Mouse (Mus musculus): Measurements from ENCODE around the gene Gart. TPM values are rescaled to one million over a fixed set of nuclear protein-coding genes. Genes with fewer than 3 reads are reported as not detected.

Gart gene
- polyA plus RNA-seq, 1 experiment from 2014 or later = 160 TPM

GRCm38 (mm10) chr16:91663795-91664194 lies 17.0 kb upstream of the Gart start:
- no peak overlapping the region for H3K4me3 ChIP-seq
- no peak overlapping the region for H3K27ac ChIP-seq
- H3K36me3 ChIP-seq = peaks cover 95% of the 10 kb centered on the region
- no peak for ATAC-seq
- H3K9ac ChIP-seq = no peak overlapping the region
- 89% methylated on average over 3 of the region's 3 CpGs for WGBS (ENCODE audit: insufficient replicate concordance)
- no peaks in the 10 kb centered on the region for H3K4me1 ChIP-seq
- no peaks in the 10 kb centered on the region for H3K27me3 ChIP-seq (replicated peaks)
- peaks cover 13% of the 10 kb centered on the region; the same call in 1 of the 2 replicates for H3K9me3 ChIP-seq (replicated peaks)
- no peak overlapping the region for H3K4me2 ChIP-seq

GRCm38 (mm10) chr16:91662336-91662735 lies 15.6 kb upstream of the Gart start:
- Histone ChIP-seq H3K27me3 (replicated peaks) (no peaks in the 10 kb centered on the region), H3K36me3 (peaks cover 99% of the 10 kb centered on the region), H3K27ac (no peak overlapping the region), H3K9ac (no peak overlapping the region), H3K4me1 (no peaks in the 10 kb centered on the region), H3K4me3 (no peak overlapping the region), H3K9me3 (replicated peaks) (peaks cover 21% of the 10 kb centered on the region; the same call in 1 of the 2 replicates), H3K4me2 (no peak overlapping the region)
- WGBS (ENCODE audit: insufficient replicate concordance) = 94% methylated on average over 16 of the region's 16 CpGs
- ATAC-seq = no peak

- Histone ChIP-seq H3K4me2 (no peak overlapping the region), H3K9ac (no peak overlapping the region), H3K27me3 (replicated peaks) (no peaks in the 10 kb centered on the region), H3K27ac (no peak overlapping the region), H3K4me3 (no peak overlapping the region), H3K9me3 (replicated peaks) (peaks cover 21% of the 10 kb centered on the region; the same call in 1 of the 2 replicates), H3K4me1 (no peaks in the 10 kb centered on the region), H3K36me3 (peaks cover 99% of the 10 kb centered on the region)
- ATAC-seq = no peak
- WGBS (ENCODE audit: insufficient replicate concordance) = 74% methylated on average over 1 of the region's 1 CpGs
Measured at GRCm38 (mm10) chr16:91661397-91661796, 14.6 kb upstream of the Gart start.

- ATAC-seq = no peak
- WGBS (ENCODE audit: insufficient replicate concordance) = 94% methylated on average over 20 of the region's 20 CpGs
- H3K9ac ChIP-seq = no peak overlapping the region
Measured at GRCm38 (mm10) chr16:91659798-91660197, 13.0 kb upstream of the Gart start.

GRCm38 (mm10) chr16:91658471-91658870 lies 11.7 kb upstream of the Gart start:
- Histone ChIP-seq H3K4me2 (no peak overlapping the region), H3K4me3 (no peak overlapping the region), H3K9me3 (replicated peaks) (peaks cover 21% of the 10 kb centered on the region; the same call in 1 of the 2 replicates), H3K4me1 (no peaks in the 10 kb centered on the region), H3K36me3 (peaks cover 99% of the 10 kb centered on the region), H3K27ac (no peak overlapping the region), H3K9ac (no peak overlapping the region), H3K27me3 (replicated peaks) (no peaks in the 10 kb centered on the region)
- no peak for ATAC-seq
- WGBS (ENCODE audit: insufficient replicate concordance) = 92% methylated on average over 5 of the region's 5 CpGs

More at GRCm38 (mm10) chr16:91659798-91660197, 13.0 kb upstream of the Gart start:
- H3K36me3 ChIP-seq = peaks cover 99% of the 10 kb centered on the region
- no peak overlapping the region for H3K27ac ChIP-seq
- H3K4me2 ChIP-seq = no peak overlapping the region
- no peaks in the 10 kb centered on the region for H3K4me1 ChIP-seq
- H3K27me3 ChIP-seq (replicated peaks) = no peaks in the 10 kb centered on the region
- H3K4me3 ChIP-seq = no peak overlapping the region
- peaks cover 21% of the 10 kb centered on the region; the same call in 1 of the 2 replicates for H3K9me3 ChIP-seq (replicated peaks)

GRCm38 (mm10) chr16:91657285-91657684 lies 10.5 kb upstream of the Gart start:
- Histone ChIP-seq H3K4me1 (peaks cover 4% of the 10 kb centered on the region; the same call in 1 of the 2 replicates), H3K27me3 (replicated peaks) (no peaks in the 10 kb centered on the region), H3K4me3 (no peak overlapping the region), H3K36me3 (peaks cover 95% of the 10 kb centered on the region), H3K9ac (no peak overlapping the region), H3K9me3 (replicated peaks) (peaks cover 21% of the 10 kb centered on the region; the same call in 1 of the 2 replicates), H3K4me2 (no peak overlapping the region), H3K27ac (no peak overlapping the region)
- peak; percentile 36; the same call in 1 of the 2 replicates for ATAC-seq
- WGBS (ENCODE audit: insufficient replicate concordance) = 96% methylated on average over 17 of the region's 17 CpGs

GRCm38 (mm10) chr16:91655285-91655684 lies 8.5 kb upstream of the Gart start:
- Histone ChIP-seq H3K4me2 (no peak overlapping the region), H3K4me3 (no peak overlapping the region)
- 92% methylated on average over 9 of the region's 9 CpGs for WGBS (ENCODE audit: insufficient replicate concordance)

GRCm38 (mm10) chr16:91652191-91652590 lies 5.4 kb upstream of the Gart start:
- Histone ChIP-seq H3K9ac (no peak overlapping the region), H3K4me3 (no peak overlapping the region), H3K27ac (no peak overlapping the region), H3K27me3 (replicated peaks) (no peaks in the 10 kb centered on the region), H3K9me3 (replicated peaks) (no peaks in the 10 kb centered on the region), H3K36me3 (peaks cover 64% of the 10 kb centered on the region), H3K4me2 (no peak overlapping the region), H3K4me1 (peaks cover 22% of the 10 kb centered on the region)
- WGBS (ENCODE audit: insufficient replicate concordance) = 96% methylated on average over 3 of the region's 3 CpGs
- no peak for ATAC-seq

More at GRCm38 (mm10) chr16:91655285-91655684, 8.5 kb upstream of the Gart start:
- Histone ChIP-seq H3K9ac (no peak overlapping the region), H3K9me3 (replicated peaks) (peaks cover 21% of the 10 kb centered on the region; the same call in 1 of the 2 replicates), H3K27ac (no peak overlapping the region), H3K27me3 (replicated peaks) (no peaks in the 10 kb centered on the region), H3K36me3 (peaks cover 93% of the 10 kb centered on the region), H3K4me1 (peaks cover 14% of the 10 kb centered on the region)
- ATAC-seq = no peak

GRCm38 (mm10) chr16:91649781-91650180 lies 3.0 kb upstream of the Gart start:
- no peak overlapping the region for H3K27ac ChIP-seq
- H3K27me3 ChIP-seq (replicated peaks) = no peaks in the 10 kb centered on the region
- H3K4me1 ChIP-seq = peaks cover 31% of the 10 kb centered on the region
- H3K4me2 ChIP-seq = peak overlapping the region; percentile 44
- no peak for ATAC-seq
- 0 out of 2 replicates have a peak overlapping the region, but pooled peaks have one; percentile 41 for H3K9ac ChIP-seq
- H3K36me3 ChIP-seq = peaks cover 42% of the 10 kb centered on the region
- no peak overlapping the region for H3K4me3 ChIP-seq
- H3K9me3 ChIP-seq (replicated peaks) = no peaks in the 10 kb centered on the region

GRCm38 (mm10) chr16:91649246-91649645 lies 2.5 kb upstream of the Gart start:
- H3K27ac ChIP-seq = no peak overlapping the region
- no peak for ATAC-seq
- WGBS (ENCODE audit: insufficient replicate concordance) = 55% methylated on average over 3 of the region's 3 CpGs

GRCm38 (mm10) chr16:91648220-91648550 lies 1.4 kb upstream of the Gart start:
- under 1% methylated on average over 25 of the region's 25 CpGs for WGBS (ENCODE audit: insufficient replicate concordance)
- peak overlapping the region; percentile 100 for H3K27ac ChIP-seq

More at GRCm38 (mm10) chr16:91649246-91649645, 2.5 kb upstream of the Gart start:
- Histone ChIP-seq H3K9me3 (replicated peaks) (no peaks in the 10 kb centered on the region), H3K4me3 (peak overlapping the region; percentile 83), H3K4me2 (peak overlapping the region; percentile 99), H3K4me1 (peaks cover 37% of the 10 kb centered on the region), H3K27me3 (replicated peaks) (no peaks in the 10 kb centered on the region), H3K9ac (peak overlapping the region; percentile 58), H3K36me3 (peaks cover 39% of the 10 kb centered on the region)

GRCm38 (mm10) chr16:91647461-91648219 lies 888 bp upstream of the Gart start, which contains the start of gene Son:
Gene Son (plus strand): TSS chr16:91647506.
- under 1% methylated on average over 70 of the region's 70 CpGs for WGBS (ENCODE audit: insufficient replicate concordance)
- no peaks in the 10 kb centered on the region for H3K9me3 ChIP-seq (replicated peaks)
- peaks cover 40% of the 10 kb centered on the region for H3K36me3 ChIP-seq
- H3K4me3 ChIP-seq = peak within 1 kb of the TSS; percentile 83
- H3K27me3 ChIP-seq (replicated peaks) = no peaks in the 10 kb centered on the region
- peak within 1 kb of the TSS; percentile 99 for H3K4me2 ChIP-seq
- peaks cover 41% of the 10 kb centered on the region for H3K4me1 ChIP-seq
- peak within 1 kb of the TSS; percentile 100 for H3K27ac ChIP-seq
- peak within 1 kb of the TSS; percentile 94 for H3K9ac ChIP-seq
- peak; percentile 89 for ATAC-seq

More at GRCm38 (mm10) chr16:91648220-91648550, 1.4 kb upstream of the Gart start:
- H3K4me3 ChIP-seq = peak overlapping the region; percentile 83
- H3K27me3 ChIP-seq (replicated peaks) = no peaks in the 10 kb centered on the region
- peaks cover 36% of the 10 kb centered on the region for H3K36me3 ChIP-seq
- ATAC-seq = peak; percentile 58
- H3K4me1 ChIP-seq = peaks cover 41% of the 10 kb centered on the region
- no peaks in the 10 kb centered on the region for H3K9me3 ChIP-seq (replicated peaks)
- H3K9ac ChIP-seq = peak overlapping the region; percentile 94
- H3K4me2 ChIP-seq = peak overlapping the region; percentile 99

Measured in liver, embryonic 12.5 days (tissue).